Mouse (Mus musculus) hindbrain, embryonic 12.5 days (tissue): ENCODE data around the gene Nr1h5. TPM values are rescaled to one million over a fixed set of nuclear protein-coding genes. Genes with fewer than 3 reads are reported as not detected.
A peak's percentile ranks its signal among the peaks of the same experiment; 100 is the strongest.

Experiments
- ATAC-seq: fragments of 200-750 bp; cut with Nextera tagmentation; 2 replicates; pipeline ENCODE4 v1.8.0; 2017; ENCODE audit warnings: moderate TSS enrichment; ENCODE audit not compliant: low FRiP score
- H3K27ac ChIP-seq: fragments of 300-500 bp; sonication (generic); 2 replicates; pipeline ENCODE4 v1.5.1; 2016; ENCODE audit warnings: mild to moderate bottlenecking
- H3K27me3 ChIP-seq: fragments of 300-500 bp; sonication (generic); 2 replicates; pipeline ENCODE4 v1.6.1; 2016; ENCODE audit warnings: mild to moderate bottlenecking
- H3K36me3 ChIP-seq: fragments of 300-500 bp; sonication (generic); 2 replicates; pipeline ENCODE4 v1.6.1; 2016; ENCODE audit warnings: mild to moderate bottlenecking
- H3K4me1 ChIP-seq: fragments of 300-500 bp; sonication (generic); 2 replicates; pipeline ENCODE4 v1.6.1; 2016
- H3K4me2 ChIP-seq: fragments of 300-500 bp; sonication (generic); replicated peaks from 2 replicates; pipeline ENCODE4 v1.6.1; 2016; ENCODE audit warnings: mild to moderate bottlenecking
- H3K4me3 ChIP-seq: fragments of 300-500 bp; sonication (generic); 2 replicates; pipeline ENCODE4 v1.5.1; 2016; ENCODE audit warnings: mild to moderate bottlenecking
- H3K9ac ChIP-seq: fragments of 300-500 bp; sonication (generic); 2 replicates; pipeline ENCODE4 v1.6.1; 2016; ENCODE audit warnings: mild to moderate bottlenecking, moderate library complexity
- H3K9me3 ChIP-seq: fragments of 300-500 bp; sonication (generic); replicated peaks from 2 replicates; pipeline ENCODE4 v1.6.1; 2016; ENCODE audit warnings: mild to moderate bottlenecking
- WGBS: fragments of 180-500 bp; shearing (Covaris S2); methylation state at CpG from one replicate; pipeline ENCODE4 v1.1.7; 2016; 5-methylcytosine and 5-hydroxymethylcytosine counted together
- polyA plus RNA-seq: library from polyadenylated mRNA; unstranded; fragments of >200 nt; fragmentation: Nextera tagmentation; extraction: Ambion mirVana; gene quantifications from 2 replicates; pipeline ENCODE4 v1.2.1, GENCODE M21; 2016

The Nr1h5 gene
- not detected in 2 replicates for polyA plus RNA-seq

GRCm38 (mm10) chr3:102964033-102964432 lies at the start of gene Nr1h5:
Gene Nr1h5 (minus strand): TSS chr3:102964133.
- H3K27ac ChIP-seq, result no peak within 1 kb of the TSS
- no peak within 1 kb of the TSS for H3K9ac ChIP-seq
- no peaks in the 10 kb centered on the region for H3K36me3 ChIP-seq
- no peaks in the 10 kb centered on the region for H3K9me3 ChIP-seq
- H3K4me1 ChIP-seq, result no peaks in the 10 kb centered on the region
- 63% methylated on average over 3 of the region's 3 CpGs for WGBS
- no peaks in the 10 kb centered on the region for H3K27me3 ChIP-seq
- H3K4me3 ChIP-seq, result no peak within 1 kb of the TSS
- H3K4me2 ChIP-seq, result no peak within 1 kb of the TSS
- ATAC-seq, result no peak

DNA sequence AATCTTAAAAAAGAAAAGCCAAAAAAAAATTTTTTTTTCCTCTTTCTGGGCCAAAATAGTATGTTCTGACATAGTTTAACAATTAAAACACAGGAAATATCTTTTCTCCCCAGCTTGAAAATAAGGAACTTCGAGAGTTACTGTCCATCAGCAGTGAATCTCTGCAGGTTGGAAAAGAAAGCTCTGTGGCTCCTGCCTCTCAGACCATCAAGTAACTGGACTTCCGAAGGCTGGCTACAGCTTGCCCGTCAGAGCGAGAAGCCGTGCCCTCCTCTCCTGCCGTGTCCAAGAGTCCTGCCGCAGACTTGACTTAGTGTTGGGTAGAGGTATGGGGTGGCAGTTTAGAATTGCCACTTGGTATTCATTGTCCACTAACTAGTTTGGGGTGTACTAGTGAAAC lies 37.7 kb upstream of the Nr1h5 start:
- peaks cover 3% of the 10 kb centered on the region; the same call in 1 of the 2 replicates for H3K9me3 ChIP-seq
- no peak for ATAC-seq
- peaks cover 7% of the 10 kb centered on the region for H3K4me1 ChIP-seq
- peaks cover 75% of the 10 kb centered on the region for H3K36me3 ChIP-seq
- WGBS, result 93% methylated on average over 7 of the region's 7 CpGs
- no peak overlapping the region for H3K4me2 ChIP-seq
- H3K27me3 ChIP-seq, result no peaks in the 10 kb centered on the region
- no peak overlapping the region for H3K27ac ChIP-seq
- H3K9ac ChIP-seq, result no peak overlapping the region
- no peak overlapping the region for H3K4me3 ChIP-seq

- Histone ChIP-seq H3K27me3 (no peaks in the 10 kb centered on the region), H3K4me1 (peaks cover 16% of the 10 kb centered on the region), H3K36me3 (peaks cover 44% of the 10 kb centered on the region), H3K9me3 (peaks cover 3% of the 10 kb centered on the region; the same call in 1 of the 2 replicates), H3K9ac (no peak overlapping the region), H3K27ac (no peak overlapping the region), H3K4me2 (no peak overlapping the region), H3K4me3 (no peak overlapping the region)
- 96% methylated on average over 3 of the region's 3 CpGs for WGBS
- no peak for ATAC-seq
Measured at GRCm38 (mm10) chr3:102997591-102997990, 33.7 kb upstream of the Nr1h5 start.

DNA sequence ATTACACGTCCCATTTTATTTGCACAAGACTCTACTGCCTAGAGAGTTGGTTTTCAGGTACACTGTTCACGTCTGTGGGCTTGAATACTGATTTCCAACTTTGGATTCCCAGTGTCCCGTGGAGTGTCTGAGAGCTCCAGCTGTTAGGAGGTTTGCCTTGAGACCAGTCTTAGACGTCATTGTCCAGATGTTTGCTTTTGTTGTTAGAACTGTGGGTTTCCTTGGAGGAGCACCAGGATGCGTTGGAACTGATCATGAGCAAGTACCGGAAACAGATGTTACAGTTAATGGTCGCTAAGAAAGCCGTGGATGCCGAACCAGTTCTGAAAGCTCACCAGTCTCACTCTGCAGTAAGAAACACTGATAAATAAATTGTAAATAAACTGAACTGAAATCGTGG lies 33.1 kb upstream of the Nr1h5 start:
- no peak overlapping the region for H3K27ac ChIP-seq
- H3K27me3 ChIP-seq, result no peaks in the 10 kb centered on the region
- H3K9ac ChIP-seq, result no peak overlapping the region
- WGBS, result 79% methylated on average over 10 of the region's 10 CpGs
- H3K36me3 ChIP-seq, result peaks cover 39% of the 10 kb centered on the region
- no peak for ATAC-seq
- no peak overlapping the region for H3K4me2 ChIP-seq
- peaks cover 16% of the 10 kb centered on the region for H3K4me1 ChIP-seq
- H3K4me3 ChIP-seq, result no peak overlapping the region
- H3K9me3 ChIP-seq, result peaks cover 3% of the 10 kb centered on the region; the same call in 1 of the 2 replicates

DNA sequence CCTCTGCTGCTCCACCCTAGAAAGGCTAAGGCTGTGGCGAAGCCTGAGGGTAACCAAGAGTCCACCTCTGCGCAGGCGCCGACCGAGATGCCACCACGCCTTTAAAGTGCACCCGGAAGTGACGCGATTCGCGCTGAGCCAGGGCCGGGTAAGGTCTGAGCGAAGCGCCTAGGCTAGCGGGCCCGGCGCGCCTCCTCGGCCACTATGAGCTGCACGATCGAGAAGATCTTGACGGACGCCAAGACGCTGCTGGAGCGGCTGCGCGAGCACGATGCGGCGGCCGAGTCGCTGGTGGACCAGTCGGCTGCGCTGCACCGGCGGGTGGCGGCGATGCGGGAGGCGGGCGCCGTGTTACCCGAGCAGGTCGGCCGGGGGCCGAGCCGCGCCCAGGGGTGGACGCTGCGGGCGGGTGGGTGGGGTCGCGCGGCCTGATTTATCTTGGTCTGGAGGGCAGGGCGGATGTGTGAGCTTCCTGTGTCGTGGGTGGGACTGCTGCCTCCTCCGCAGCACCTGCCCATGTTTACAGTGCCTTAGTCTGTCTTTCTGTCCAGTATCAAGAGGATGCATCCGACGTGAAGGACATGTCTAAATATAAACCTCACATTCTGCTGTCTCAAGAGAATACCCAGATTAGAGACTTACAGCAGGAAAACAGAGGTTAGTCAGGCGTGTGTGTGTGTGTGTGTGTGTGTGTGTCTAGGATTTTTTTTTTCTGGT lies 31.8 kb upstream of the Nr1h5 start, which contains the start of gene Sike1:
TSS of gene Sike1 (plus strand) at position 104 of the 717 bp plus-strand sequence.
- H3K4me1 ChIP-seq, result peaks cover 16% of the 10 kb centered on the region
- WGBS, result under 1% methylated on average over 51 of the region's 60 CpGs
- peak; percentile 99 for ATAC-seq

GRCm38 (mm10) chr3:102995233-102995604 lies 31.3 kb upstream of the Nr1h5 start:
- Histone ChIP-seq H3K4me3 (peak overlapping the region; percentile 69), H3K9me3 (peaks cover 3% of the 10 kb centered on the region; the same call in 1 of the 2 replicates), H3K27ac (peak overlapping the region; percentile 86), H3K9ac (0 out of 2 replicates have a peak overlapping the region, but pooled peaks have one; percentile 88), H3K4me1 (peaks cover 16% of the 10 kb centered on the region), H3K36me3 (peaks cover 24% of the 10 kb centered on the region), H3K4me2 (peak overlapping the region; percentile 69), H3K27me3 (no peaks in the 10 kb centered on the region)
- 54% methylated on average over 7 of the region's 7 CpGs for WGBS
- peak; percentile 24 for ATAC-seq

More for the DNA sequence above, 31.8 kb upstream of the Nr1h5 start, which contains the start of gene Sike1:
- Histone ChIP-seq H3K4me3 (peak within 1 kb of the TSS; percentile 69), H3K9me3 (peaks cover 3% of the 10 kb centered on the region; the same call in 1 of the 2 replicates), H3K36me3 (peaks cover 29% of the 10 kb centered on the region), H3K27me3 (no peaks in the 10 kb centered on the region), H3K4me2 (peak within 1 kb of the TSS; percentile 69), H3K9ac (peak within 1 kb of the TSS; percentile 88), H3K27ac (peak within 1 kb of the TSS; percentile 86)

GRCm38 (mm10) chr3:102992936-102993335 lies 29.0 kb upstream of the Nr1h5 start:
- Histone ChIP-seq H3K4me2 (no peak overlapping the region), H3K9ac (no peak overlapping the region), H3K4me1 (peaks cover 16% of the 10 kb centered on the region), H3K9me3 (no peaks in the 10 kb centered on the region), H3K27me3 (no peaks in the 10 kb centered on the region), H3K4me3 (no peak overlapping the region), H3K27ac (no peak overlapping the region), H3K36me3 (0 out of 2 replicates have a peak, but pooled peaks cover 3% of the 10 kb centered on the region)
- 47% methylated on average over 3 of the region's 3 CpGs for WGBS
- no peak for ATAC-seq

DNA sequence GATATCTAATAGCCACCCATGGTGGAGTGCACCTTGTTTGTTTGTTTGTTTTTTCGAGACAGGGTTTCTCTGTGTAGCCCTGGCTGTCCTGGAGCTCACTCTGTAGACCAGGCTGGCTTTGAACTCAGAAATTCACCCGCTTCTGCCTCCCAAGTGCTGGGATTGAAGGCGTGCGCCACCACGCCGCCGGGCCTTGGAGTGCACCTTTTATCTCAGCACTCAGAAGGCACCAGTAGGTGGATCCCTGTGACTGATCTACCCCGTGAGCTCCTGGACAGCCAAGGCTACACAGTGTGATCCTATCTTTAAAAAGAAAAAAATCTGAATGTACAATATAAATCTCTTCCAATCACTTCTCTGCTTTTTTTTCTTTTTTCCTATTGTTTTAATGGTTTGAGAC lies 27.1 kb upstream of the Nr1h5 start:
- H3K9me3 ChIP-seq, result no peaks in the 10 kb centered on the region
- ATAC-seq, result no peak
- H3K9ac ChIP-seq, result no peak overlapping the region
- no peak overlapping the region for H3K27ac ChIP-seq
- H3K4me3 ChIP-seq, result no peak overlapping the region
- H3K4me2 ChIP-seq, result no peak overlapping the region
- H3K4me1 ChIP-seq, result peaks cover 4% of the 10 kb centered on the region
- H3K36me3 ChIP-seq, result no peaks in the 10 kb centered on the region
- H3K27me3 ChIP-seq, result no peaks in the 10 kb centered on the region
- 70% methylated on average over 8 of the region's 8 CpGs for WGBS

DNA sequence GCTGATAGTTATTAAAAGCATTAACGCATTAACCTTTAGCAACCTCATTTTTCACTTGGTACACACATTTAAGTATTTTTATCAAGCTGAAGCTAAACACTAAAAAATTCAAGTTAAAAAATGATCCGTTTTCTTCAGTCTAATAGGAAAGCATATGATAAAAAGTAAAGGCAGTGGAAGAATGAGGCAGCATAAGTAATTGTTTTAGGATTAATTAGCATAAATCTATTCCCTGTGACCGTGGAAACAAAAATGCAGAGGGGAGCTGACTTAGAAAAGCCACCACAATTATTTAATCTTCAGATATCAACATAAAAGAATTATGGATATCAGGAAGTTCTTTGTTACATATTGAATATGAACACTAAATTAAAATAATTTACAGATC lies 16.4 kb upstream of the Nr1h5 start:
- no peak overlapping the region for H3K4me3 ChIP-seq
- no peaks in the 10 kb centered on the region for H3K36me3 ChIP-seq
- H3K4me1 ChIP-seq, result no peaks in the 10 kb centered on the region
- peak overlapping the region; percentile 73 for H3K27ac ChIP-seq
- peak overlapping the region; percentile 40 for H3K4me2 ChIP-seq
- 46% methylated on average over 3 of the region's 3 CpGs for WGBS
- no peak overlapping the region for H3K9ac ChIP-seq
- peak; percentile 57; the same call in 1 of the 2 replicates for ATAC-seq
- no peaks in the 10 kb centered on the region for H3K27me3 ChIP-seq
- H3K9me3 ChIP-seq, result no peaks in the 10 kb centered on the region

GRCm38 (mm10) chr3:102979550-102980348 lies 15.8 kb upstream of the Nr1h5 start:
- Histone ChIP-seq H3K4me3 (no peak overlapping the region), H3K9me3 (no peaks in the 10 kb centered on the region), H3K27ac (peak overlapping the region; percentile 73), H3K36me3 (no peaks in the 10 kb centered on the region), H3K4me2 (peak overlapping the region; percentile 40), H3K4me1 (no peaks in the 10 kb centered on the region), H3K27me3 (no peaks in the 10 kb centered on the region), H3K9ac (no peak overlapping the region)
- ATAC-seq, result peak; percentile 98
- WGBS, result 21% methylated on average over 10 of the region's 10 CpGs

DNA sequence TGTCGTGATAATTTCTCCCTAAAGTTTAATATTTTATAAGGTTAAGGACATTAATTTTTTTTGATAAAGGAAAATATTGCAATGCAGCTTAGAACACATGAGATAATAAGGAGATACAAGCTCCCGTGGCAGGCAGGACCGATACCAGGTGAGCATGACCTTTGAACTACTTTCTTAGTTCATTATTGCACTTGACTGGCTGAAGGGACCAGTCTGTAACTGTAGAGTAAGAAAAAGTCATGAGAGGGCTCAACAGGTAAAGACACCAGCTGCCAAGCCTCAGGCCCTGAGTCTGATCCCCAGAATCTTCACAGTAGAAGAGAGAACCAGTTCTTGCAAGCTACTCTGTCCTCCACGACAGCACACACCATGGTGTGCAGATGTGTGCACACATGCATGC lies 13.0 kb upstream of the Nr1h5 start:
- Histone ChIP-seq H3K27me3 (no peaks in the 10 kb centered on the region), H3K4me3 (no peak overlapping the region), H3K4me1 (no peaks in the 10 kb centered on the region), H3K36me3 (no peaks in the 10 kb centered on the region), H3K27ac (no peak overlapping the region), H3K9me3 (no peaks in the 10 kb centered on the region), H3K9ac (no peak overlapping the region), H3K4me2 (no peak overlapping the region)
- ATAC-seq, result no peak
- 88% methylated on average over 4 of the region's 4 CpGs for WGBS

GRCm38 (mm10) chr3:102970508-102970907 lies 6.6 kb upstream of the Nr1h5 start:
- no peak for ATAC-seq
- 89% methylated on average over 3 of the region's 3 CpGs for WGBS

More at GRCm38 (mm10) chr3:102970508-102970907, 6.6 kb upstream of the Nr1h5 start:
- no peak overlapping the region for H3K4me3 ChIP-seq
- no peaks in the 10 kb centered on the region for H3K9me3 ChIP-seq
- no peak overlapping the region for H3K27ac ChIP-seq
- peaks cover 5% of the 10 kb centered on the region; the same call in 1 of the 2 replicates for H3K4me1 ChIP-seq
- H3K36me3 ChIP-seq, result no peaks in the 10 kb centered on the region
- H3K4me2 ChIP-seq, result no peak overlapping the region
- no peak overlapping the region for H3K9ac ChIP-seq
- H3K27me3 ChIP-seq, result no peaks in the 10 kb centered on the region
